ENCODE assay signal across 9 mouse cellular contexts in genomic region chr13:49342723-49343100, GRCm38 (mm10). TPM values are rescaled to one million over a fixed set of nuclear protein-coding genes. Genes with fewer than 3 reads are reported as not detected.
A peak's percentile ranks its signal among the peaks of the same experiment; 100 is the strongest.
DNase-seq lines count a peak whose midpoint lies in the region; ATAC-seq and TF ChIP-seq lines count a peak whose summit lies in the region.
"Had no signal": no experiment of that assay in that cellular context is flagged by ENCODE, and none has a peak within 500 bp of the region (broad histone marks: within the 10 kb centered on the region; RNA-seq: fewer than 3 reads in every experiment).

No protein-coding gene starts in this region.

- H3K79me2 ChIP-seq in heart, adult 2 months (replicated peaks; ENCODE audit: control insufficient read depth, insufficient read depth, low read length) = peaks cover 11% of the 10 kb centered on the region

- peak overlapping the region; percentile 91 for H3K4me2 ChIP-seq in liver, embryonic 12.5 days
- H3K4me2 ChIP-seq in stomach, postnatal 0 days (replicated peaks; ENCODE audit: low read depth) = peak overlapping the region; percentile 94

- H3K4me1 ChIP-seq in heart, adult 2 months (ENCODE audit: control insufficient read depth, insufficient read depth, low read length) = peaks cover 37% of the 10 kb centered on the region
- peaks cover 14% of the 10 kb centered on the region for H3K4me1 ChIP-seq in testis, adult 2 months (ENCODE audit: control insufficient read depth, insufficient read depth, low read length)
- peaks cover 67% of the 10 kb centered on the region for H3K4me1 ChIP-seq in liver, embryonic 12.5 days
- H3K4me1 ChIP-seq in stomach, postnatal 0 days (replicated peaks; ENCODE audit: control insufficient read depth, insufficient read depth) = peaks cover 3% of the 10 kb centered on the region

- no peaks in the 10 kb centered on the region for H3K27me3 ChIP-seq in heart, adult 2 months (ENCODE audit: control insufficient read depth, insufficient read depth, low read length)
- no peaks in the 10 kb centered on the region for H3K27me3 ChIP-seq in testis, adult 2 months (ENCODE audit: control insufficient read depth, insufficient read depth, low read length)
- H3K27me3 ChIP-seq in liver, embryonic 12.5 days (replicated peaks) = no peaks in the 10 kb centered on the region
- H3K27me3 ChIP-seq in stomach, postnatal 0 days (ENCODE audit: control insufficient read depth, insufficient read depth, low read length) = no peaks in the 10 kb centered on the region

- intact Hi-C loops in heart, adult 2 months (cut with DNase I) = loop anchor here (2.0 kb wide), 1 partner anchor 24 kb away; no protein-coding TSS in a partner anchor
- intact Hi-C loops in heart, postnatal 10 days (cut with DNase I) = loop anchor here (2.0 kb wide), 1 partner anchor 16 kb away; no protein-coding TSS in a partner anchor

- peak overlapping the region; percentile 79 for H3K4me3 ChIP-seq in heart, adult 2 months
- peak overlapping the region; percentile 95 for H3K4me3 ChIP-seq in testis, adult 2 months (ENCODE audit: control insufficient read depth, low read depth, low read length)
- H3K4me3 ChIP-seq in liver, embryonic 12.5 days = peak overlapping the region; percentile 88
- peak overlapping the region; percentile 84 for H3K4me3 ChIP-seq in stomach, postnatal 0 days (ENCODE audit: low read depth, low read length)

- ATAC-seq in liver, embryonic 12.5 days = no peak
- ATAC-seq in stomach, postnatal 0 days (ENCODE audit: low FRiP score, low TSS enrichment) = no peak
- ATAC-seq in inflammation-experienced regulatory T-cells, adult 6 months = no peak

- TF ChIP-seq EP300 in heart, adult 2 months (IDR thresholded peaks at IDR 0.05; ENCODE audit: insufficient read depth, low read depth, low read length) = no peak
- no peak for TF ChIP-seq EP300 in stomach, postnatal 0 days (optimal IDR thresholded peaks at IDR 0.05)

- TF ChIP-seq CTCF in heart, adult 2 months (IDR thresholded peaks at IDR 0.05) = no peak
- no peak for TF ChIP-seq CTCF in testis, adult 2 months (IDR thresholded peaks at IDR 0.05; ENCODE audit: control insufficient read depth, insufficient read depth, insufficient replicate concordance, low read depth, low read length)
- no peak for TF ChIP-seq CTCF in stomach, postnatal 0 days (IDR thresholded peaks at IDR 0.05; ENCODE audit: low read depth)

- H3K27ac ChIP-seq in heart, adult 2 months = peak overlapping the region; percentile 92
- no peak overlapping the region for H3K27ac ChIP-seq in testis, adult 2 months (ENCODE audit: control insufficient read depth, insufficient read depth, low read depth, low read length)
- no peak overlapping the region for H3K27ac ChIP-seq in liver, embryonic 12.5 days
- H3K27ac ChIP-seq in stomach, postnatal 0 days (replicated peaks) = no peak overlapping the region

- no peak for TF ChIP-seq POLR2A in heart, adult 2 months (IDR thresholded peaks at IDR 0.05; ENCODE audit: insufficient read depth, low read depth, low read length)
- TF ChIP-seq POLR2A in testis, adult 2 months (IDR thresholded peaks at IDR 0.05; ENCODE audit: control insufficient read depth, low read depth, low read length) = no peak

- H3K9ac ChIP-seq in heart, adult 2 months (ENCODE audit: low read depth, low read length) = peak overlapping the region; percentile 90
- peak overlapping the region; percentile 90 for H3K9ac ChIP-seq in liver, embryonic 12.5 days
- no peak overlapping the region for H3K9ac ChIP-seq in stomach, postnatal 0 days (ENCODE audit: low read length)

- no peaks in the 10 kb centered on the region for H3K9me3 ChIP-seq in liver, embryonic 12.5 days (replicated peaks)
- H3K9me3 ChIP-seq in stomach, postnatal 0 days (ENCODE audit: control insufficient read depth, low read length) = no peaks in the 10 kb centered on the region

- no peak for DNase-seq in heart, adult 2 months
- no peak for DNase-seq in heart, postnatal 10 days
- no peak for DNase-seq in testis, postnatal 10 days (ENCODE audit: low spot score)
- no peak for DNase-seq in stomach, postnatal 0 days (ENCODE audit: low spot score)
- no peak for DNase-seq in ovary, adult 18-20 months (ENCODE audit: low spot score)
- DNase-seq: adrenal gland, postnatal 36 days had no signal

- H3K36me3 ChIP-seq in heart, adult 2 months (ENCODE audit: control insufficient read depth, insufficient read depth, low read length) = peaks cover 16% of the 10 kb centered on the region
- no peaks in the 10 kb centered on the region for H3K36me3 ChIP-seq in testis, adult 2 months (ENCODE audit: control insufficient read depth, insufficient read depth, low read length)
- peaks cover 3% of the 10 kb centered on the region; the same call in 1 of the 2 replicates for H3K36me3 ChIP-seq in liver, embryonic 12.5 days
- H3K36me3 ChIP-seq in stomach, postnatal 0 days (ENCODE audit: control insufficient read depth, insufficient read depth, low read length) = no peaks in the 10 kb centered on the region

RNA-seq across cellular contexts. Expression of gene Bicd2, which starts 1.3 kb away (rescaled TPM):
- total RNA-seq in heart, adult 2 months (2021) = 10 to 100 TPM; 72.4 to 77.6 TPM
- polyA plus RNA-seq in heart, adult 2 months (2012; rRNA removed) = 44.5 and 64.2 TPM in 2 replicates
- 10 to 100 TPM; 74.6 to 83.6 TPM for total RNA-seq in heart, postnatal 10 days (2021)
- 42.8 and 44.7 TPM in 2 replicates for polyA plus RNA-seq in testis, adult 2 months (2012; rRNA removed)
- 14.7 and 15.2 TPM in 2 replicates for polyA plus RNA-seq in liver, embryonic 12.5 days (2016; fragmentation: Nextera tagmentation; extraction: Ambion mirVana)
- polyA plus RNA-seq in stomach, postnatal 0 days (2015; fragmentation: Nextera tagmentation; extraction: Ambion mirVana) = 19.6 TPM in 2 replicates
- 1 to 10 TPM; 5.8 to 7.1 (median 6.6) TPM for polyA plus RNA-seq in inflammation-experienced regulatory T-cells, adult 6 months (2017; shearing (Covaris generic))

RNA-seq across cellular contexts. Expression of gene Fgd3, which starts 22.6 kb away (rescaled TPM):
- 1 to 10 TPM in 1 of 2 experiments, under 1 TPM in 1; 0.96 to 1.0 TPM for total RNA-seq in heart, adult 2 months (2021)
- polyA plus RNA-seq in heart, adult 2 months (2012; rRNA removed) = 0.96 and 0.97 TPM in 2 replicates
- total RNA-seq in heart, postnatal 10 days (2021) = under 1 TPM; 0.50 to 0.57 TPM
- polyA plus RNA-seq in testis, adult 2 months (2012; rRNA removed) = 0.56 and 0.60 TPM in 2 replicates
- 0.32 and 0.49 TPM in 2 replicates for polyA plus RNA-seq in liver, embryonic 12.5 days (2016; fragmentation: Nextera tagmentation; extraction: Ambion mirVana)
- polyA plus RNA-seq in stomach, postnatal 0 days (2015; fragmentation: Nextera tagmentation; extraction: Ambion mirVana) = 0.23 and 0.25 TPM in 2 replicates
- 10 to 100 TPM; 10.4 to 19.8 (median 16.3) TPM for polyA plus RNA-seq in inflammation-experienced regulatory T-cells, adult 6 months (2017; shearing (Covaris generic))
